Mouse (Mus musculus): ENCODE results near the gene Atp5j2. TPM values are rescaled to one million over a fixed set of nuclear protein-coding genes. Genes with fewer than 3 reads are reported as not detected.

Gene Atp5j2
- polyA plus RNA-seq, 1 experiment from 2014 or later: 425 TPM

DNA sequence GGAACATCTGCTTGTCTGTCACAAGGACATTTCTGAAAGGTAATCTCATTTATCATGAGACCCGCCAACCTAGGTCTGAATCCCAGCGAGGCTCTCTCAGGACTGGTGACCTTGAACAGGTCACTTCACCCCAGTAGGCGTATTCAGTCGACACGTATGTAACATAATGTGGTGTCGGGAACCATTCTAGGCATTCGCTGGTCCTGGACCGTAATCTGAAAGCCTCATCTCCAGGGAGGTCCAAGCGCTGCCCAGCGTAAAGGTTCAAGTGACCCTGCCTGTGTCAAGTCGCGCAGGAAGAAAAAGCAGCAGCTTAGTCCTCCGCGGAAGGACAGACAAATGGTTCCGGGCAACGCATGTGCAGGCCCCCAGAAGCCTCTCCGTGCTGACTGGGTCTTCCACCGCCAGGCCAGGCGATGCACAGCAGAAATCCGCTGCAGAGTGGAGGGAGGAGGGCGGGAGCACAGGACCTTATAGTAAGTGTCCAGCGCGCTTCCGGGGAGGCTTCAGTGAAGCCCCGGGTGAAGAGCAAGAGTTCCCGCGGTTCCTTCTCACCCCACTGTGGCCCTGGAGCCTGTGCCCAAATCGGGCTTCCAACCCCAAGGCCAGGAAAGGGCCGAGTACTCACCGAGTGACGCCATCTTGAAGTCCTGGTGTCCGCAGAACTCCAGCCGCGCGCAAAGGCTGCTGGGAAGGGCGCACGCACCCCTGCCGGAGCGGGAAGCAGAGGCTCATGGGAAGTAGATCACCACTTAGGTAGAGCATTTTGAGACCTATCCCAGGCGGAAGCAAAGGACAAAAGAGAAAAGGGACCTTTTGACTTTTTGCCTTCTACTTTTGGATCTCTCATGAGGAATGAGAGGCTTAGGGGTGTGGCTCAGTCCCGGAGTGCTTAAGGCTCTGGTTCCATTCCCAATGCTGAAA is 725 bp downstream of the Atp5j2 start:
- ATAC-seq (peak; percentile 95), DNase-seq (peak; percentile 92)
- H3K36me3 ChIP-seq (replicated peaks; ENCODE audit: insufficient read depth, low read length): peaks cover 41% of the 10 kb centered on the region
- H3K9ac ChIP-seq (replicated peaks): peak overlapping the region; percentile 94
- peak overlapping the region; percentile 91 for H3K27ac ChIP-seq (ENCODE audit: low read depth)
- WGBS (ENCODE audit: insufficient replicate concordance): under 1% methylated on average over 41 of the region's 41 CpGs
- H3K4me2 ChIP-seq (ENCODE audit: low read depth, low read length): peak overlapping the region; percentile 91
- no peaks in the 10 kb centered on the region for H3K9me3 ChIP-seq (ENCODE audit: low read length)
- H3K27me3 ChIP-seq (ENCODE audit: insufficient read depth, low read length): no peaks in the 10 kb centered on the region
- H3K4me3 ChIP-seq (ENCODE audit: low read depth, low read length): peak overlapping the region; percentile 78
- TF ChIP-seq EP300 (IDR thresholded peaks at IDR 0.05; ENCODE audit: low read depth): no peak
- 0 out of 2 replicates have a peak, but pooled peaks have one; percentile 3 for TF ChIP-seq CTCF (IDR thresholded peaks at IDR 0.05; ENCODE audit: low read depth)
- peaks cover 26% of the 10 kb centered on the region for H3K4me1 ChIP-seq (ENCODE audit: insufficient read depth)

DNA sequence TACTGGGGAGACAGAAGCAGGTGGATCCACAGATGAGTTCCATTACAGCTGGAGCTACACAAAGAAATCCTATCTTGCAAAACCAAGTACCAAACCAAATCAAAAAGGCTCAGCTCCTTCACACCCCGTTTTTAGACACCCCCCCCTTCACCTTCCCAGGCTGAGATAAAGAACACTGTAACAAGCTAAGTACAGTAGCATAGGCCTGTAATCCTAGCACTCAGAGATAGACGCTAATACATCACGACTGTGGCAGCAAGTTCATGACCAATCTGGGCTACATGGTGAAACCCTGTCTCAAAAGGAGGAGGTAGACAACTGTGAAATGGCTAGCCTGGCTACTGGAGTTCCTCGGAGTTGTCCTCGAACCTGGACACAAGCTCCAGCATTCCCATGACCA is 1.5 kb downstream of the Atp5j2 start:
- H3K27me3 ChIP-seq (ENCODE audit: insufficient read depth, low read length): no peaks in the 10 kb centered on the region
- TF ChIP-seq EP300 (IDR thresholded peaks at IDR 0.05; ENCODE audit: low read depth) (no peak), CTCF (IDR thresholded peaks at IDR 0.05; ENCODE audit: low read depth) (no peak)
- peaks cover 41% of the 10 kb centered on the region for H3K36me3 ChIP-seq (replicated peaks; ENCODE audit: insufficient read depth, low read length)
- H3K27ac ChIP-seq (ENCODE audit: low read depth): peak overlapping the region; percentile 91
- peak overlapping the region; percentile 78 for H3K4me3 ChIP-seq (ENCODE audit: low read depth, low read length)
- H3K9me3 ChIP-seq (ENCODE audit: low read length): no peaks in the 10 kb centered on the region
- H3K4me1 ChIP-seq (ENCODE audit: insufficient read depth): peaks cover 26% of the 10 kb centered on the region
- DNase-seq (no peak), ATAC-seq (0 out of 2 replicates have a peak, but pooled peaks have one; percentile 3)
- H3K4me2 ChIP-seq (ENCODE audit: low read depth, low read length): peak overlapping the region; percentile 91
- 24% methylated on average over 5 of the region's 5 CpGs for WGBS (ENCODE audit: insufficient replicate concordance)
- peak overlapping the region; percentile 94 for H3K9ac ChIP-seq (replicated peaks)

DNA sequence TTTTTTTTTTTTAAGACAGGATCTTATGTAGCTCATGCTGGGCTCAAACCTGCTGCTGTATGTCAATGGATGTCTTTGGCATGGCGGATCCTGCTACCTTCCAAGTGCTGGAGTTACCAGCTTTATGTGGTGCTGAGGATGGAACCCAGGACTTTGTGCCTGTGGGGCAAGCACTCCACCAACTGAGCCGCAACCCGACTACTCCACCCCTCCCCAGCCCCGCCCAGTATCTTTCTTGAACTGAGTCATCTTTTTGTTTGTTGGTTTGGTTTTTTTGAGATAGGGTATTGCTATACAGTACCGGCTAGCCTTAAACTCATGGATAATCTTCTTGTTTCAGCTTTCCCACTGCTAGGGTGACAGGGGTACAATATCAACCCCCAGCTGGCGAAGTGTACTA is 2.4 kb downstream of the Atp5j2 start:
- 64% methylated on average over 6 of the region's 6 CpGs for whole genome bisulfite sequencing (ENCODE audit: insufficient replicate concordance)
- Histone ChIP-seq H3K4me3 (ENCODE audit: low read depth, low read length) (no peak overlapping the region), H3K27ac (ENCODE audit: low read depth) (no peak overlapping the region), H3K9ac (replicated peaks) (peak overlapping the region; percentile 94; the same call in 1 of the 2 replicates), H3K4me2 (ENCODE audit: low read depth, low read length) (peak overlapping the region; percentile 91), H3K4me1 (ENCODE audit: insufficient read depth) (peaks cover 26% of the 10 kb centered on the region), H3K27me3 (ENCODE audit: insufficient read depth, low read length) (no peaks in the 10 kb centered on the region), H3K9me3 (ENCODE audit: low read length) (no peaks in the 10 kb centered on the region), H3K36me3 (replicated peaks; ENCODE audit: insufficient read depth, low read length) (peaks cover 39% of the 10 kb centered on the region)
- TF ChIP-seq CTCF (IDR thresholded peaks at IDR 0.05; ENCODE audit: low read depth): no peak
- no peak for DNase-seq
- ATAC-seq: no peak

DNA sequence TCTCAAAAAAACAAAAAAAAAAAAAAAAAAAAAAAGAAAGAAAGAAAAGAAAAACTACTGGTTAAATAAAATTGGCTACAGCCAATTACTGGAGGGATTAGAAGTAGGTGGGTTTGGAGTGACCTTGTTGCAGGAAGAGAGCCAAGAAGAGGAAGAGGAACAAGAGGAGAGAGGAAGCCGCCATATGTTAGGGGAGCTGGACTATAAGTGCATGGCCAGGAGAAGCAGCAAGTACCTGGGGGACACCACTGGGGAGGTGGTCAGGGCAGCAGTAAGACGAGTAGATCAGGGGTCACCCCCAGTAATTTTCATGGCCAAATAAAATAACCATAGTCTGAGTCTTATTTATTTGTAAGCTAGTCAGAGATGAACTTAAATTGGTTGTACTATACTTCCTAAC is 6.6 kb downstream of the Atp5j2 start:
- Histone ChIP-seq H3K27ac (ENCODE audit: low read depth) (no peak overlapping the region), H3K4me2 (ENCODE audit: low read depth, low read length) (no peak overlapping the region), H3K9ac (replicated peaks) (no peak overlapping the region), H3K36me3 (replicated peaks; ENCODE audit: insufficient read depth, low read length) (peaks cover 77% of the 10 kb centered on the region), H3K27me3 (ENCODE audit: insufficient read depth, low read length) (no peaks in the 10 kb centered on the region), H3K4me1 (ENCODE audit: insufficient read depth) (peaks cover 15% of the 10 kb centered on the region), H3K9me3 (ENCODE audit: low read length) (no peaks in the 10 kb centered on the region), H3K4me3 (ENCODE audit: low read depth, low read length) (no peak overlapping the region)
- no peak for ATAC-seq
- WGBS (ENCODE audit: insufficient replicate concordance): 71% methylated on average over 2 of the region's 2 CpGs
- TF ChIP-seq CTCF (IDR thresholded peaks at IDR 0.05; ENCODE audit: low read depth) (no peak), EP300 (IDR thresholded peaks at IDR 0.05; ENCODE audit: low read depth) (no peak)
- no peak for DNase-seq

DNA sequence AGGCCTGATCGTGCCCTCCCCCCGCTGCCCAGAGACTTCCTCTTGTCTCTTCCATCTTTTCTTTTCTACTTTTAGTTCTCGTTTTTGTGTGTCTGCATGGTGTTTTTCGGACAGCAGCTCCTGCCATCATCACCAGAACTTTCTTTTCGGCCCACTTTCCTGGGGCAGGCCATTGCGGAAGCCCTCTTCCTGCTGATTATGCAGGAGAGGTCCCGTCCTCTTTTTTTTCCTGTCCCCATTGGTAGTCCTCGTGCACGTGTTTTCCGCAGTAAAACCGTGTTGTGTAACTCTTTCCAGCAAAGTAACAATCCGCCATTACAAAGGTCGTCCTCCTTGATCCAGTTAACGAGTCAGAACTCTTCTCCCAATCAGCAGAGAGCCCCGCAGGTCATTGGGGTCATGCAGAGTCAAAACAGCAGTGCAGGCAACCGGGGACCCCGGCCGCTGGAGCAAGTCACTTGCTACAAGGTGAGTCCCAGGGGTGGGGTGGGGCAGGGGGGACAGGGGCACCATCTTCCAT is 13.3 kb downstream of the Atp5j2 start:
- H3K4me3 ChIP-seq (ENCODE audit: low read depth, low read length): peak overlapping the region; percentile 13; the same call in 1 of the 2 replicates
- H3K9ac ChIP-seq (replicated peaks): no peak overlapping the region
- peak; percentile 77 for ATAC-seq
- peak overlapping the region; percentile 35 for H3K4me2 ChIP-seq (ENCODE audit: low read depth, low read length)
- H3K36me3 ChIP-seq (replicated peaks; ENCODE audit: insufficient read depth, low read length): peaks cover 93% of the 10 kb centered on the region
- no peaks in the 10 kb centered on the region for H3K27me3 ChIP-seq (ENCODE audit: insufficient read depth, low read length)
- DNase-seq: peak; percentile 32
- H3K27ac ChIP-seq (ENCODE audit: low read depth): peak overlapping the region; percentile 63
- WGBS (ENCODE audit: insufficient replicate concordance): 61% methylated on average over 18 of the region's 18 CpGs
- TF ChIP-seq CTCF (IDR thresholded peaks at IDR 0.05; ENCODE audit: low read depth): no peak
- no peak for TF ChIP-seq EP300 (IDR thresholded peaks at IDR 0.05; ENCODE audit: low read depth)
- H3K9me3 ChIP-seq (ENCODE audit: low read length): no peaks in the 10 kb centered on the region
- no peaks in the 10 kb centered on the region for H3K4me1 ChIP-seq (ENCODE audit: insufficient read depth)

DNA sequence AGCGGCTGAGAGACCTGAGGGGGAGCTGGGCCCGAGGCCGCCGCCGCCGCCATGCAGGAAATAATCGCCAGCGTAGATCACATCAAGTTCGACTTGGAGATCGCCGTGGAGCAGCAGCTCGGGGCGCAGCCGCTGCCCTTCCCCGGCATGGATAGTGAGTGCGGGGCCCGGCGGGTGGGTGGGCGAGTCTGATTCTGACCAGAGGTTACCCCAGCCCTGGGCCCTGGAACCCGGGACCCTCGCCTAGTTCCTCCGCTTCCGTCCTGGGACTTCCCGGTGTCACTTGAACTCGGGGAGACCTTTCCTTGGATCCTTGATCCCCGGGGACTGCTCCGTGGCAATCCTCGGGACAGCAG is 24.6 kb downstream of the Atp5j2 start:
- WGBS (ENCODE audit: insufficient replicate concordance): 0% methylated on average over 26 of the region's 28 CpGs
- Histone ChIP-seq H3K4me3 (ENCODE audit: low read depth, low read length) (peak overlapping the region; percentile 73), H3K27ac (ENCODE audit: low read depth) (peak overlapping the region; percentile 91), H3K4me1 (ENCODE audit: insufficient read depth) (peaks cover 19% of the 10 kb centered on the region), H3K9me3 (ENCODE audit: low read length) (no peaks in the 10 kb centered on the region), H3K4me2 (ENCODE audit: low read depth, low read length) (peak overlapping the region; percentile 85), H3K27me3 (ENCODE audit: insufficient read depth, low read length) (no peaks in the 10 kb centered on the region), H3K36me3 (replicated peaks; ENCODE audit: insufficient read depth, low read length) (peaks cover 33% of the 10 kb centered on the region), H3K9ac (replicated peaks) (peak overlapping the region; percentile 92)
- DNase-seq: no peak
- peak; percentile 22 for ATAC-seq
- TF ChIP-seq EP300 (IDR thresholded peaks at IDR 0.05; ENCODE audit: low read depth) (no peak), CTCF (IDR thresholded peaks at IDR 0.05; ENCODE audit: low read depth) (no peak)

All from liver, postnatal 0 days (tissue).